Mouse (Mus musculus) forebrain, postnatal 0 days (tissue): ENCODE data around the gene Mdh1b. TPM values are rescaled to one million over a fixed set of nuclear protein-coding genes. Genes with fewer than 3 reads are reported as not detected.

ENCODE experiments used
- ATAC-seq: fragments of 200-750 bp; cut with Nextera tagmentation; 2 replicates; pipeline ENCODE4 v1.8.0; 2017; ENCODE audit warnings: mild to moderate bottlenecking, moderate library complexity
- DNase-seq: peaks from one replicate; pipeline ENCODE4 v3.0.0-alpha.2; 2015
- H3K27ac ChIP-seq: fragments of 300-500 bp; sonication (generic); 2 replicates; pipeline ENCODE4 v1.5.1; 2014; ENCODE audit warnings: low read depth, mild to moderate bottlenecking, antibody characterized with exemption, low read length, moderate library complexity, mixed read lengths
- H3K27me3 ChIP-seq: fragments of 300-500 bp; sonication (generic); 2 replicates; pipeline ENCODE4 v1.6.1; 2014; ENCODE audit warnings: mild to moderate bottlenecking, low read length, mixed read lengths; ENCODE audit not compliant: insufficient read depth
- H3K36me3 ChIP-seq: fragments of 300-500 bp; sonication (generic); 2 replicates; pipeline ENCODE4 v1.6.1; 2014; ENCODE audit warnings: mild to moderate bottlenecking, moderate library complexity; ENCODE audit not compliant: insufficient read depth
- H3K4me1 ChIP-seq: fragments of 300-500 bp; sonication (generic); 2 replicates; pipeline ENCODE4 v1.6.1; 2014; ENCODE audit warnings: antibody characterized with exemption; ENCODE audit not compliant: insufficient read depth
- H3K4me2 ChIP-seq: fragments of 300-500 bp; sonication (generic); 2 replicates; pipeline ENCODE4 v1.6.1; 2014; ENCODE audit warnings: low read depth, mild to moderate bottlenecking, moderate library complexity
- H3K4me3 ChIP-seq: fragments of 300-500 bp; sonication (generic); 2 replicates; pipeline ENCODE4 v1.5.1; 2014; ENCODE audit warnings: low read depth, low read length, mixed read lengths
- H3K9ac ChIP-seq: fragments of 300-500 bp; sonication (generic); 2 replicates; pipeline ENCODE4 v1.6.1; 2014; ENCODE audit warnings: mild to moderate bottlenecking
- H3K9me3 ChIP-seq: fragments of 300-500 bp; sonication (generic); 2 replicates; pipeline ENCODE4 v1.6.1; 2016; ENCODE audit warnings: low read length
- CTCF ChIP-seq: sonication (generic); IDR thresholded peaks from 2 replicates; pipeline ENCODE4 v1.5.1; 2016; ENCODE audit warnings: antibody characterized with exemption, control low read depth, low read depth
- whole genome bisulfite sequencing: fragments of 180-500 bp; shearing (Covaris S2); extraction: QIAGEN DNeasy Blood & Tissue Kit; methylation state at CpG from one replicate; pipeline ENCODE4 v1.1.7; 2014; 5-methylcytosine and 5-hydroxymethylcytosine counted together
- polyA plus RNA-seq: library from polyadenylated mRNA; unstranded; fragments of >200 nt; fragmentation: Nextera tagmentation; extraction: Ambion mirVana; gene quantifications from 2 replicates; pipeline ENCODE4 v1.2.1, GENCODE M21; 2015
- total RNA-seq: library from RNA; depleted of rRNA; stranded (reverse); fragments of >200 nt; gene quantifications from 2 replicates; pipeline ENCODE4 v1.2.3, GENCODE M21; 2014

The Mdh1b gene
- total and polyA plus RNA-seq, 2 experiments from 2014 or later = 0.86 to 1.6 TPM

- Histone ChIP-seq H3K36me3 (no peaks in the 10 kb centered on the region), H3K4me3 (no peak overlapping the region), H3K27me3 (no peaks in the 10 kb centered on the region), H3K27ac (no peak overlapping the region), H3K9ac (no peak overlapping the region), H3K9me3 (no peaks in the 10 kb centered on the region), H3K4me1 (no peaks in the 10 kb centered on the region), H3K4me2 (no peak overlapping the region)
- DNase-seq = no peak
- TF ChIP-seq CTCF = no peak
- no peak for ATAC-seq
- 80% methylated on average over 3 of the region's 3 CpGs for WGBS
These were observed 33.3 kb downstream of the Mdh1b start for GRCm38 (mm10) chr1:63696861-63697260.

- no peak for ATAC-seq
- no peaks in the 10 kb centered on the region for H3K9me3 ChIP-seq
These were observed 43.3 kb downstream of the Mdh1b start, which contains the start of gene Dytn for GRCm38 (mm10) chr1:63686827-63687226. Gene Dytn (minus strand): TSS chr1:63686927.

GRCm38 (mm10) chr1:63675975-63676374 is 54.1 kb downstream of the Mdh1b start:
- Histone ChIP-seq H3K4me1 (no peaks in the 10 kb centered on the region), H3K4me3 (no peak overlapping the region), H3K4me2 (no peak overlapping the region), H3K36me3 (no peaks in the 10 kb centered on the region), H3K9ac (no peak overlapping the region), H3K27ac (no peak overlapping the region), H3K9me3 (no peaks in the 10 kb centered on the region), H3K27me3 (no peaks in the 10 kb centered on the region)
- DNase-seq (no peak), ATAC-seq (no peak)
- no peak for TF ChIP-seq CTCF
- WGBS = 93% methylated on average over 3 of the region's 3 CpGs

More at GRCm38 (mm10) chr1:63686827-63687226, 43.3 kb downstream of the Mdh1b start, which contains the start of gene Dytn:
- Histone ChIP-seq H3K4me1 (no peaks in the 10 kb centered on the region), H3K36me3 (no peaks in the 10 kb centered on the region), H3K4me2 (no peak within 1 kb of the TSS), H3K27me3 (no peaks in the 10 kb centered on the region), H3K9ac (no peak within 1 kb of the TSS), H3K4me3 (no peak within 1 kb of the TSS), H3K27ac (no peak within 1 kb of the TSS)
- 90% methylated on average over 4 of the region's 4 CpGs for WGBS
- DNase-seq = no peak
- no peak for TF ChIP-seq CTCF

GRCm38 (mm10) chr1:63668852-63669160 is 61.3 kb downstream of the Mdh1b start:
- Histone ChIP-seq H3K9me3 (no peaks in the 10 kb centered on the region), H3K36me3 (no peaks in the 10 kb centered on the region), H3K9ac (peak overlapping the region; percentile 47), H3K4me1 (peaks cover 9% of the 10 kb centered on the region; the same call in 1 of the 2 replicates), H3K27ac (peak overlapping the region; percentile 54), H3K4me2 (peak overlapping the region; percentile 51), H3K27me3 (no peaks in the 10 kb centered on the region), H3K4me3 (peak overlapping the region; percentile 23; the same call in 1 of the 2 replicates)
- peak; percentile 85 for DNase-seq
- peak; percentile 91 for ATAC-seq
- WGBS = 0% methylated on average over 3 of the region's 3 CpGs
- TF ChIP-seq CTCF = peak; percentile 76

GRCm38 (mm10) chr1:63667949-63668851 is 61.9 kb downstream of the Mdh1b start:
- Histone ChIP-seq H3K4me1 (peaks cover 9% of the 10 kb centered on the region; the same call in 1 of the 2 replicates), H3K4me2 (peak overlapping the region; percentile 51), H3K9me3 (no peaks in the 10 kb centered on the region), H3K36me3 (no peaks in the 10 kb centered on the region), H3K27me3 (no peaks in the 10 kb centered on the region), H3K4me3 (peak overlapping the region; percentile 23; the same call in 1 of the 2 replicates), H3K9ac (peak overlapping the region; percentile 47), H3K27ac (peak overlapping the region; percentile 54)
- 8% methylated on average over 13 of the region's 13 CpGs for WGBS
- TF ChIP-seq CTCF = no peak
- ATAC-seq = peak; percentile 63
- DNase-seq = peak; percentile 63

- Histone ChIP-seq H3K36me3 (no peaks in the 10 kb centered on the region), H3K27ac (no peak overlapping the region), H3K9ac (no peak overlapping the region), H3K27me3 (no peaks in the 10 kb centered on the region), H3K9me3 (no peaks in the 10 kb centered on the region), H3K4me1 (peaks cover 9% of the 10 kb centered on the region; the same call in 1 of the 2 replicates), H3K4me2 (peak overlapping the region; percentile 51; the same call in 1 of the 2 replicates), H3K4me3 (no peak overlapping the region)
- ATAC-seq (0 out of 2 replicates have a peak, but pooled peaks have one; percentile 7), DNase-seq (peak; percentile 9)
- no peak for TF ChIP-seq CTCF
- WGBS = 24% methylated on average over 9 of the region's 9 CpGs
These were observed 62.7 kb downstream of the Mdh1b start for GRCm38 (mm10) chr1:63667201-63667948.

GRCm38 (mm10) chr1:63666089-63666488 is 64.0 kb downstream of the Mdh1b start:
- Histone ChIP-seq H3K4me3 (no peak overlapping the region), H3K9me3 (no peaks in the 10 kb centered on the region), H3K4me1 (peaks cover 9% of the 10 kb centered on the region; the same call in 1 of the 2 replicates), H3K4me2 (no peak overlapping the region), H3K36me3 (no peaks in the 10 kb centered on the region), H3K27me3 (no peaks in the 10 kb centered on the region), H3K9ac (no peak overlapping the region), H3K27ac (no peak overlapping the region)
- DNase-seq (no peak), ATAC-seq (no peak)
- TF ChIP-seq CTCF = no peak
- 95% methylated on average over 2 of the region's 2 CpGs for WGBS
